Mouse (Mus musculus): ENCODE results near the gene Myl7. TPM values are rescaled to one million over a fixed set of nuclear protein-coding genes. Genes with fewer than 3 reads are reported as not detected.

The Myl7 gene
- polyA plus RNA-seq, 1 experiment from 2014 or later = 2.6 TPM

DNA sequence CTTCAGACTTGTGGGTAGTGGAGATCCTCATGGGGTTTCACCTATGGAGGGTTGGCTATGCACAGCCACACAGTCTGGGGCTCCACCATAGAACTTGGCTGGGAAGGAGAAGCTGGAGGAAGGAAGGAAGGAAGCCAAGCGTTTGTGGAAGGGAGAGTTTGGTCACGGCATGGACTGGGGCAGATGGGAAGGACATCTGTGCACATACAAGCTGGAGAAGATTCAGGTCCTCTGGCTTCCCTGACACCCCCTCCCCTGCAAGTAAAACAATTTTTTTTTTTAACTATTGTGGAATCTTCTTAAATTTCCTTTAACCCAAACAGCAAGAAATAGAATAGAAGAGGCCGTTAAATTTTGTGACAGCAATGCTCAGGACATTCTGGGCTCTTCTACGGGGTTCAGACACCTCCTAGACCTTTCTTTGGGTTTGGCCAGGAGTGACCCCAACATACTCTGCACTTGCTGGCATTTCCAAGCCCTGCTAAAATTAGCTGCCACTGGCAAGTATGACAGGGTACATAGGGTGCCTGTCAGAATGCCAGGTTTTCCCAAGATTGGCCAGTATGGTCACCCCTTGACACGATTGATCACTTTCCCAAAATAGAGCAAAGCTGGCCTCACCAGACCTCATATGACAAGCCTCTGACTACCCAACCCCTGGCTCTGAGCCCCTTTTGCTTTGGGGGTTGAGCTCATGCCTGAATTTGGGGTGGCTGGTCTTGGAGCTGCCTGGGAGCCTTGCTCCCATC lies 17.0 kb upstream of the Myl7 start:
- Histone ChIP-seq H3K36me3 (no peaks in the 10 kb centered on the region), H3K4me3 (no peak overlapping the region), H3K9me3 (no peaks in the 10 kb centered on the region), H3K27me3 (ENCODE audit: insufficient read depth, poor library complexity, severe bottlenecking) (0 out of 2 replicates have a peak, but pooled peaks cover 6% of the 10 kb centered on the region), H3K4me1 (replicated peaks) (peaks cover 17% of the 10 kb centered on the region), H3K27ac (peak overlapping the region; percentile 23; the same call in 1 of the 2 replicates)
- 90% methylated on average over 5 of the region's 5 CpGs for WGBS
- no peak for DNase-seq (ENCODE audit: low spot score)

DNA sequence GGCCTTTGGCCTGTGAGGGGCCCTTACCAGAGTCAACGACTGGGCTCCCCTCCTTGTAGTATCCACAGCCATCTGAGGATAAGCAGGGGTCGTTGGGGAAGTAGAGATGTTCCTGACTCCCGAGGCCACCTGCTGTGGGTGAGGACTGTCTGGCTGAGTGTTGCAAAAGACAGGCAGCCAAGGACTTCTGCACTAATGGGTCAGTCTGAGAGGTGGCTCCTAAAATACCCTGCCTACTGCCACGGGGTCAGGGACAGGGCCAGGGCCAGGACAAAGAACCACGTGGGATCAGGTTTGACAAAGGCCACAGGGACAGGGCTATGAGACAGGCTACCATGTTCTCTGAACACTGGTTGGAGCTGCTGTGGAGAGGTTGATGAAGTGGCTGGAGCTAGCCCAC lies 16.4 kb upstream of the Myl7 start:
- peak overlapping the region; percentile 23; the same call in 1 of the 2 replicates for H3K27ac ChIP-seq
- DNase-seq (ENCODE audit: low spot score) = no peak
- no peaks in the 10 kb centered on the region for H3K36me3 ChIP-seq
- 0 out of 2 replicates have a peak, but pooled peaks cover 6% of the 10 kb centered on the region for H3K27me3 ChIP-seq (ENCODE audit: insufficient read depth, poor library complexity, severe bottlenecking)
- H3K9me3 ChIP-seq = no peaks in the 10 kb centered on the region
- H3K4me3 ChIP-seq = no peak overlapping the region
- WGBS = 62% methylated on average over 5 of the region's 5 CpGs
- peaks cover 11% of the 10 kb centered on the region; the same call in 1 of the 2 replicates for H3K4me1 ChIP-seq (replicated peaks)

DNA sequence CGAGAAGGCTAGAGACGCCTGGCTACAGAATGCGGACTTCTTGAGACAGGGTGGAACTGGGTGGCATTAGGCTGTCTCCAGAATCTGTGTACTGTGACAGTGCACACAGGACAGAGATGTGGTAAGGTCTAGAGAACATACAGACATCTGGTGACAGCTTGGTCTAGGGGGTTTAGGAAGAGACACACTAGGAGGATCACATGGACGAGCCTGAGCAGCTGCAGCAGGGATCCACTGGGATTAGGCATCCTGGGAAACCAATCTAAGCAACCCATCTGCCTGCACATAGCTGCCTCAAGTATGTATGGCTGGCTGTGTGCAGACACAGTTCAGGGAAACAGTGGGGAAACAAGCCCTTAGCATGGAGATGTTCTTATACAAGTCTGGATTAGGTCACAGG lies 15.4 kb upstream of the Myl7 start:
- 81% methylated on average over 4 of the region's 4 CpGs for WGBS
- no peak for DNase-seq (ENCODE audit: low spot score)
- H3K27me3 ChIP-seq (ENCODE audit: insufficient read depth, poor library complexity, severe bottlenecking) = peaks cover 8% of the 10 kb centered on the region; the same call in 1 of the 2 replicates
- no peak overlapping the region for H3K4me3 ChIP-seq
- no peaks in the 10 kb centered on the region for H3K9me3 ChIP-seq
- H3K27ac ChIP-seq = no peak overlapping the region
- H3K36me3 ChIP-seq = no peaks in the 10 kb centered on the region
- H3K4me1 ChIP-seq (replicated peaks) = peaks cover 11% of the 10 kb centered on the region; the same call in 1 of the 2 replicates

DNA sequence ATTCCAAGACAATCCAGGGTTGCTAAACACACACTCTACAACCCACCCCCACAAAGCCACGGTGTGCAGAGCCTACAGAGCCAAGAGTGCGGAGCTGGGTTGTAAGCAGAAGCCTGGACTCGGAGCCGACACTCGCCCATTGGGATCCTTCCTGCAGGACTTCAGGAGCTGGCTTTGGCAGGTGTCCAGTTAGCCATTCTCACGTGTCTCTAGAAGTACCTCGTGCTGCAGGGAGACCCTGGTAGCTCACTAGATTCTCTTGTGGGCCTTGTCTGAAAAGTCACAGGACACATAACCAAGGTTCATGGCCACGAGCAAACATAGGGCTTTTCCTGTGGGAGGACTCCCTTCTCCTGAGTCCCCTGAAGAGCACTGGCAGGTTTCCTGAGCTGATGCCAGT lies 14.7 kb upstream of the Myl7 start:
- 78% methylated on average over 8 of the region's 8 CpGs for WGBS
- peaks cover 11% of the 10 kb centered on the region; the same call in 1 of the 2 replicates for H3K4me1 ChIP-seq (replicated peaks)
- H3K4me3 ChIP-seq = no peak overlapping the region
- no peaks in the 10 kb centered on the region for H3K9me3 ChIP-seq
- no peaks in the 10 kb centered on the region for H3K36me3 ChIP-seq
- DNase-seq (ENCODE audit: low spot score) = no peak
- H3K27ac ChIP-seq = 0 out of 2 replicates have a peak overlapping the region, but pooled peaks have one; percentile 16
- peaks cover 11% of the 10 kb centered on the region; the same call in 1 of the 2 replicates for H3K27me3 ChIP-seq (ENCODE audit: insufficient read depth, poor library complexity, severe bottlenecking)

DNA sequence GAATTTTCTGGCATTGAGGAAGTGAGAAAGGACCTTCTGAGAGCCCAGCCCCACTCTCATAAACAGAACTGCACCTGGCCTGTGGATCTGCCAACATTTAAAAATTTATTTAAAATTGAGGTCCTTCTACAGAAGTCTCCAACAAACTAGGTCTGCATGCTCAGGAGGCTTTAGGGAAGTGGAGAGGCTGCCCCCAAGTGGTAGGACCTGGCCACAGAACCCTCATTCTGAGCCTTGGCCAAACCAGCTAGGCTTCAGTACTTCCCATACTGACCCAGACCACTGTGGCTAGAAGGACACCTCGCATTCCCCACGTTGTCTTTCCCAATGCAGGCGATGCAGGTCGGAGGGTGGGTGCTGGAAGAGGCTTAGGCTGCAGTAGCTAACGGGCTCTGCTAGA lies 14.1 kb upstream of the Myl7 start:
- H3K27me3 ChIP-seq (ENCODE audit: insufficient read depth, poor library complexity, severe bottlenecking) = peaks cover 11% of the 10 kb centered on the region; the same call in 1 of the 2 replicates
- WGBS = 28% methylated on average over 5 of the region's 5 CpGs
- H3K4me3 ChIP-seq = no peak overlapping the region
- peak overlapping the region; percentile 16; the same call in 1 of the 2 replicates for H3K27ac ChIP-seq
- peaks cover 11% of the 10 kb centered on the region; the same call in 1 of the 2 replicates for H3K4me1 ChIP-seq (replicated peaks)
- H3K9me3 ChIP-seq = no peaks in the 10 kb centered on the region
- DNase-seq (ENCODE audit: low spot score) = peak; percentile 61
- H3K36me3 ChIP-seq = no peaks in the 10 kb centered on the region

DNA sequence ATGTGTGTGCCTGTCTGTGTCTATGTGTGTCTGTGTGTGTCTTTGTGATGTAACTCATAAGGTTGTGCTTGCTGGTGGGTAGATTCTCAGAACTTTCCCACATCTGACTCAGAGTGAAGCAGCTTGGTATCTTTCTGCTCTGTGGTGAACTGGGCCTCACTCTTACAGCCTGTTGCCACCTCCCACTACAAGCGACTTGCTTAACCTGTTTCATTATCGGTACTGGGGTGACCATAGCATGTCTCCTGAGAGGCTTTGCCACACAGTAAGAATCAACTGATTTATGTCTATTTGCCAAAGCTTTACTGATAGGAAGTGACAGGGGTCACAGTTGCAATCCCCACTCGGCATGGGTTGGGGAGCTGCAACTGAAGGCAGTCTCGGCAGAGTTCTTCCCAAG lies 10.1 kb upstream of the Myl7 start:
- no peaks in the 10 kb centered on the region for H3K36me3 ChIP-seq
- WGBS = 86% methylated on average over 4 of the region's 4 CpGs
- no peak for DNase-seq (ENCODE audit: low spot score)

DNA sequence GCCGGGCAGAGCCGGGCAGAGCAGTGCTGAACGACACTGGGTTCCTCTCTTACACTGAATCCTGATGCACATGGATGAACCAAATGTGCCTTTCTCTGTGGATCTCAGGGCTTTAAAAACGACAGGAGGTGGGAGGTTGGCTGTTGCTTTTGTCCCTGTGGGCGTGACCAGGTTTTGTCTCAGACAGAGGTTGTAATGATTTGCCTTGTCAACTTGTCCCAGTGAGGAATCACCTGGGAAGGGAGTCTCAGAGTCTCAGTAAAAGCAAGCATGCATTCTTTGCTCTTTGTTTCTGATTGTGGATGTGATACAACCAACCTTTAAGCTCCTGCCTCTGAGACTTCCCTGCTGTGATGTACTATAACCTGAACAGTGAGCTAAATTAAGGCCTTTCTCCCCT lies 8.5 kb upstream of the Myl7 start:
- H3K36me3 ChIP-seq = no peaks in the 10 kb centered on the region

More for the DNA sequence above, 10.1 kb upstream of the Myl7 start:
- Histone ChIP-seq H3K27me3 (ENCODE audit: insufficient read depth, poor library complexity, severe bottlenecking) (peaks cover 5% of the 10 kb centered on the region; the same call in 1 of the 2 replicates), H3K9me3 (no peaks in the 10 kb centered on the region), H3K27ac (no peak overlapping the region), H3K4me3 (no peak overlapping the region), H3K4me1 (replicated peaks) (peaks cover 14% of the 10 kb centered on the region; the same call in 1 of the 2 replicates)

DNA sequence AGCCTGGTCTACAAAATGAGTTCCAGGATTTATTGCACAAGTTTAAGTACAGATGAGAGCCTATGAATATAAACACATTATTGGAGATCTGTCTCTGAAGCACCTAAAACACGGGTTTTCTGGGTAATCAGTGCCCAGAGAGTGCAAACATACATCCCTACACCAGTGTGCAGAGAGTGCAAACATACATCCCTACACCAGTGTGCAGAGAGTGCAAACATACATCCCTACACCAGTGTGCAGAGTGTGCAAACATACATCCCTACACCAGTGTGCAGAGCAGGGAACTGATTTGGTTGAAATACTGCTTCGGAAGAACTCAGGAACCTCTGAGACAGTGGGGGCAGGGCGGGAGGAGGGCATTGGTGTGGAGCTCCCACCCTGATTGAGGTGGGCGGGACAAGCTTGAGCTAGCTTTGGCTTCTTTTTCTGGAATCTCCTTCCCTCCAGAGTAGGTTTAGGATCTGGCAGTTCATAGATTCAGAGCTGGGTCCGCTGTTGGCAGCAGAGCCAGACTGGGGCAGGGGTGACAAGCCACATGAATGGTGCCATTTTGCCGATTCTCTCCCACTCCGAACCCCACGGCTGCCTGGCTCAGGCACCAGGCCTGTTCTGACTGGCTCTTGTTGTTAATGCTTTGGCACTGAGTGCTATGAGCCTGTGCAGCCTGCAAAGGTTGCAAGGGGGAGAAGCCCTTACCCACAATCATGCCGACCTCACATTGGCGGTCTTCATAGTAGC lies 7.4 kb upstream of the Myl7 start:
- H3K4me3 ChIP-seq = no peak overlapping the region
- no peak for DNase-seq (ENCODE audit: low spot score)
- WGBS = 87% methylated on average over 10 of the region's 10 CpGs
- H3K27me3 ChIP-seq (ENCODE audit: insufficient read depth, poor library complexity, severe bottlenecking) = peaks cover 27% of the 10 kb centered on the region
- H3K27ac ChIP-seq = no peak overlapping the region
- H3K4me1 ChIP-seq (replicated peaks) = peaks cover 38% of the 10 kb centered on the region
- H3K36me3 ChIP-seq = no peaks in the 10 kb centered on the region
- no peaks in the 10 kb centered on the region for H3K9me3 ChIP-seq

More for the DNA sequence above, 8.5 kb upstream of the Myl7 start:
- no peak for DNase-seq (ENCODE audit: low spot score)
- 45% methylated on average over 5 of the region's 5 CpGs for WGBS
- Histone ChIP-seq H3K4me3 (no peak overlapping the region), H3K27me3 (ENCODE audit: insufficient read depth, poor library complexity, severe bottlenecking) (peaks cover 19% of the 10 kb centered on the region), H3K9me3 (no peaks in the 10 kb centered on the region), H3K4me1 (replicated peaks) (peaks cover 26% of the 10 kb centered on the region), H3K27ac (no peak overlapping the region)

DNA sequence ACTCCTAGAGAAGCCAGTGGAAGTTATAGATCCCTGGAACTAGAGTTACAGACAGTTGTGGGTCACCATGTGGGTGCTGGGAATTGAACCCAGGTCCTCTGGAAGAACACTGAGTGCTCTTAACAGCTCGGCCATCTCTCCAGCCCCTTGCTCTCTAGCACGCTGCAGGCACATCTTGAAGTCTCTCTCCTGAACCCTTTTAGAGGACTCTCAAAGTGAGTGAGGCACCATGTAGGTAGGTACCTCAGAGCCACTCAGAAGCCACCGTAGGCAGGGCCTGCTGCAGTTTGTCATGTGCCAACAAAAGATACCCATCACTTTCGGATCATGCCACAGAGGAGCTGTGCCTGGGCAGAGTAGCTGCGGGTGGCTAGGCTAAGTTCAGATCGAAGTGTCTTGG lies 6.3 kb upstream of the Myl7 start:
- Histone ChIP-seq H3K27ac (0 out of 2 replicates have a peak overlapping the region, but pooled peaks have one; percentile 29), H3K4me1 (replicated peaks) (peaks cover 45% of the 10 kb centered on the region), H3K27me3 (ENCODE audit: insufficient read depth, poor library complexity, severe bottlenecking) (peaks cover 38% of the 10 kb centered on the region), H3K9me3 (no peaks in the 10 kb centered on the region), H3K4me3 (no peak overlapping the region), H3K36me3 (no peaks in the 10 kb centered on the region)
- 94% methylated on average over 6 of the region's 6 CpGs for WGBS
- no peak for DNase-seq (ENCODE audit: low spot score)

DNA sequence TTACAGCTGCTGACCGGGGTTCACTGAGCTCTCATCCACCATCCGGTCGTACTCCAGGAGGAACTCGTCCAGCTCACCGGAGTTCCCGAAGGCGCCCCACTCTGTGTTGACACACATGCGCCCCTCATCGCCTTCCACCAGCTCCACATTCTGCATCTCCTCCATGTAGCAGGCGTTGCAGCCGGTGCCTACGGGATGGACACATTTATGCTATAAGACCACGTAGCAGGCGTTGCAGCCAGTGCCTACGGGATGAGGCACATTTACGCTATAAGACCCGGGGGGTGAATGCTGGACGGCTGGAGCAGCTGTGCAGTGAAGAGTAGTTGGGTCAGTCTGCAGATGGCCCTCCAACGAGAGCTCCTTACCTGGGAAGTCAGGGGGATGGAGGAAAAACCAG lies 5.8 kb upstream of the Myl7 start:
- 89% methylated on average over 19 of the region's 19 CpGs for WGBS
- Histone ChIP-seq H3K36me3 (no peaks in the 10 kb centered on the region), H3K27me3 (ENCODE audit: insufficient read depth, poor library complexity, severe bottlenecking) (peaks cover 40% of the 10 kb centered on the region), H3K27ac (no peak overlapping the region), H3K4me1 (replicated peaks) (peaks cover 45% of the 10 kb centered on the region), H3K4me3 (no peak overlapping the region), H3K9me3 (no peaks in the 10 kb centered on the region)
- no peak for DNase-seq (ENCODE audit: low spot score)

DNA sequence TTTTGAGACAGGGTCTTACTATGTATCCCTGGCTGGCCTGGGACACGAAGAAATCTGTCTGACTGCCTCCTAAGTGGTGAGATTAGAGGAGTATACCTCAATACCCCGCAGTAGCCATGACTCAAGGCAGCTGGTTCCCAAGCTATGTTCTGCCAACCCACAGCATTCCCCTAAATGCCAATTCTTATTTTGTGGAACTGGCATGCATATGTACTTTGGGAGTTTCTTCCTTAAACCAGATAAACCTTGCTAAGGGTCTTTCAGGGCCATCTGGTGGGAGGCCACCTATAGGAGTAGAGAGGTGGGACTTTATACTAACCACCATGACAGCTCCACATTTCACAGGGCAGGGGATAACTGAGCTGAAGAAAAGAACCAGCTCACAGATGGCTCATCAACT lies 5.3 kb upstream of the Myl7 start:
- 90% methylated on average over 2 of the region's 2 CpGs for WGBS
- Histone ChIP-seq H3K4me3 (no peak overlapping the region), H3K4me1 (replicated peaks) (peaks cover 49% of the 10 kb centered on the region), H3K9me3 (no peaks in the 10 kb centered on the region), H3K27me3 (ENCODE audit: insufficient read depth, poor library complexity, severe bottlenecking) (peaks cover 42% of the 10 kb centered on the region), H3K36me3 (no peaks in the 10 kb centered on the region), H3K27ac (no peak overlapping the region)
- no peak for DNase-seq (ENCODE audit: low spot score)

DNA sequence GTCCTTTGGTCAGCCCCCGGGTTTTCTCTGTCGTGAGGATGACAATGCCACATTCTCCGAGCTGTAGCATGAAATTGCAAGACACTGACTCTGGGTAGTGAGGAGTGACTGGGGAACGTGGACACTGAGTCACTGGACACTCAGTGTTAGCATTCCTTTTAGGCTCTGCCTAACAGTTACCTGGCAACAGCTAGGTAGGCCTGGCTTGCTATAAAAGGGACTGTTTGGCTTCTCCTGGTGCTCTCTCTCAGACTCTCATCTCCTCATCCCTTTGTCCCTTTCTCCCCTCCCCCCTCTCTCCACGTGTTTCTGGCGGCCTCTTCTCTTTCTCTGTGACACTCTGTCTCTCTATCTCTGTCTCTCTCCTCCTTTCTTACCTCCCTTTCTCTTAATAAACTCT lies 3.8 kb upstream of the Myl7 start:
- peaks cover 54% of the 10 kb centered on the region for H3K27me3 ChIP-seq (ENCODE audit: insufficient read depth, poor library complexity, severe bottlenecking)
- H3K4me1 ChIP-seq (replicated peaks) = peaks cover 60% of the 10 kb centered on the region
- no peak for DNase-seq (ENCODE audit: low spot score)
- 3% methylated on average over 6 of the region's 6 CpGs for WGBS
- peak overlapping the region; percentile 88 for H3K27ac ChIP-seq
- no peaks in the 10 kb centered on the region for H3K36me3 ChIP-seq
- no peaks in the 10 kb centered on the region for H3K9me3 ChIP-seq
- H3K4me3 ChIP-seq = peak overlapping the region; percentile 53

DNA sequence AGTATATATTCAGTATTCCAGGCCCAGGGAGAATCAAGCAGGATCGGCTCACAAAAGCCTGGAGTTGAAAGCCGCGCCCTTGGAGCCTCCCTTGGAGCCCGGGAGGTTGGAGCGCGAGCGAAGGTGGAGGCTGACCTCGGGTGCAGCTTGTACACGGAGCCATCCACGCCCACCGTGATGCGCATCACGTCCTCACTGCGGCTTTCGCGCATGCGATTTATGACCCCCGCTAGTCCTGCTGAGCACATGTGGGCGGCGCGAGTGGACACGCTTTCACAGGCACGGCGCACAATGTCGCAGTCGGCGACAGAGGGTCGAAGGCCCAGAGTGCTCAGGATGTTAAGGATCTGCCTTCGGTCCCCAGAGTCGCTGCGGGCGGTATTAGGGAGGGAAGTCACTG lies 3.4 kb upstream of the Myl7 start:
- under 1% methylated on average over 32 of the region's 32 CpGs for WGBS
- Histone ChIP-seq H3K27ac (peak overlapping the region; percentile 88), H3K4me1 (replicated peaks) (peaks cover 62% of the 10 kb centered on the region), H3K36me3 (no peaks in the 10 kb centered on the region), H3K4me3 (peak overlapping the region; percentile 53), H3K9me3 (no peaks in the 10 kb centered on the region), H3K27me3 (ENCODE audit: insufficient read depth, poor library complexity, severe bottlenecking) (peaks cover 59% of the 10 kb centered on the region)
- DNase-seq (ENCODE audit: low spot score) = peak; percentile 83
